ENCODE assay signal across 10 mouse cellular contexts in the genomic region with DNA sequence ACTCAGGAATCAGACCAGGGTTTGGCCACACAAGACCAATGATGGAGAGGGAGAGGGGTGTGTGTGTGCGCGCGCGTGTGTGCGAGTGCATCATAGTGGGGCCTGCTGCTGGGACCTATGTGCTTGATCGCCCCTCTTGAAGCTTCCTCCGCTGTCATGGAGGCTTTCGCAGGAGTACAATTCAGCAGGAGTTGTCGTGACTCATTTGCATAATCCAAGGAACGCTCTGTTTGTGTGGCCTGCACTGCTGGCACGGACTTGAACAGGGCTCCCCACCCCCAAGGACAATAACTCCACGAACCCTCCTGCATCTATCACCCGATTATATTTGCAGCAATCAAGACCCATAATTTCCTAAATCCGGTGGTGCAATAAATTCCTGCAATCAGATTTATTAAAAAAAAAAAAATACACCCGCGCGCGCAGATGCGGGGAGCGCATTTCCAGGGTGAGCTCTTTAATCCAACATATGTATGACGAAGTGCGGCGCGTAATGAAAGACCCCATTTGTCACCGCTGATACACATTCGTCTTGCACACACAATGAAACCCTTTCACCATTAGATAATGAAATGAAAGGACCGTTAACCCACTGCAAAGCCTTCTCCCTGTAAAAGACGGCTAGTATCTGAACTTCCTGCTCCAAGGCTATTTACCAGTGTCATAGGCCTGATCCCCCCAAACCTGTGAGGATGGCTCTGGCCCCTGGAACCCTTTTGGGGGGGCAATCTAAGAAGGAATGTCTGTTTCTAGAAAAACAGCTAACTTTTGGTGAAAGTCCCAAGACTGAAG.
DNase-seq lines count a peak whose midpoint lies in the region; ATAC-seq and TF ChIP-seq lines count a peak whose summit lies in the region.
"Had no signal": no experiment of that assay in that cellular context is flagged by ENCODE, and none has a peak within 500 bp of the region (broad histone marks: within the 10 kb centered on the region; RNA-seq: fewer than 3 reads in every experiment).

No protein-coding gene starts in this region.

- no peak overlapping the region for H3K27ac ChIP-seq in ES-E14 (ENCODE audit: insufficient read depth, low read depth, low read length, poor library complexity, severe bottlenecking)
- H3K27ac ChIP-seq in forebrain, postnatal 0 days (ENCODE audit: low read depth, low read length): peak overlapping the region; percentile 57
- no peak overlapping the region for H3K27ac ChIP-seq in midbrain, embryonic 12.5 days (replicated peaks)
- H3K27ac ChIP-seq: limb, embryonic 15.5 days had no signal

- peak; percentile 14; the same call in 1 of the 2 replicates for ATAC-seq in forebrain, postnatal 0 days
- peak; percentile 50; the same call in 1 of the 2 replicates for ATAC-seq in midbrain, embryonic 12.5 days (ENCODE audit: low FRiP score, low read depth)
- no peak for ATAC-seq in inflammation-experienced regulatory T-cells, adult 6 months

- H3K9me3 ChIP-seq in E14TG2a.4 (ENCODE audit: low read length): no peaks in the 10 kb centered on the region
- H3K9me3 ChIP-seq in ES-E14 (ENCODE audit: control insufficient read depth, insufficient read depth, low read depth, low read length): no peaks in the 10 kb centered on the region
- no peaks in the 10 kb centered on the region for H3K9me3 ChIP-seq in forebrain, postnatal 0 days (ENCODE audit: low read length)
- H3K9me3 ChIP-seq in midbrain, embryonic 12.5 days: no peaks in the 10 kb centered on the region
- H3K9me3 ChIP-seq: limb, embryonic 15.5 days had no signal

- H3K4me2 ChIP-seq in forebrain, postnatal 0 days (ENCODE audit: low read depth): peak overlapping the region; percentile 44
- H3K4me2 ChIP-seq in midbrain, embryonic 12.5 days (replicated peaks): peak overlapping the region; percentile 54
- H3K4me2 ChIP-seq: heart, embryonic 11.5 days; limb, embryonic 15.5 days had no signal

- TF ChIP-seq CTCF in E14TG2a.4 (conservative IDR thresholded peaks at IDR 0.05; ENCODE audit: low read length): no peak
- no peak for TF ChIP-seq CTCF in forebrain, postnatal 0 days (IDR thresholded peaks at IDR 0.05; ENCODE audit: low read depth)

- in situ Hi-C loops in ES-E14 (cut with MboI; ENCODE audit: low sequenced_read_pairs in 2 of 2, unreplicated experiment in 2 of 2): no loop called here

- no peak for DNase-seq in ES-E14 (ENCODE audit: low read depth, low spot score)
- peak; percentile 38 for DNase-seq in forebrain, postnatal 0 days
- no peak for DNase-seq in adrenal gland, adult 2 months
- no peak for DNase-seq in heart, adult 11 months
- DNase-seq: cerebellum, adult 8-10 months had no signal

- H3K36me3 ChIP-seq in E14TG2a.4 (ENCODE audit: insufficient read depth, low read length): no peaks in the 10 kb centered on the region
- H3K36me3 ChIP-seq in ES-E14 (ENCODE audit: control insufficient read depth, insufficient read depth, low read length, poor library complexity, severe bottlenecking): no peaks in the 10 kb centered on the region
- no peaks in the 10 kb centered on the region for H3K36me3 ChIP-seq in forebrain, postnatal 0 days (ENCODE audit: insufficient read depth)
- no peaks in the 10 kb centered on the region for H3K36me3 ChIP-seq in midbrain, embryonic 12.5 days
- H3K36me3 ChIP-seq: limb, embryonic 15.5 days had no signal

- H3K4me1 ChIP-seq in E14TG2a.4 (replicated peaks; ENCODE audit: low read depth, low read length): peaks cover 28% of the 10 kb centered on the region
- peaks cover 0 to 8% of the 10 kb centered on the region in 2 experiments; a peak in 2 of 4 replicates for H3K4me1 ChIP-seq in ES-E14 (ENCODE audit: control insufficient read depth in 2 of 2, insufficient read depth in 2 of 2, low read length in 2 of 2, poor library complexity in 1 of 2)
- H3K4me1 ChIP-seq in forebrain, postnatal 0 days (ENCODE audit: insufficient read depth): peaks cover 23% of the 10 kb centered on the region
- peaks cover 55% of the 10 kb centered on the region for H3K4me1 ChIP-seq in midbrain, embryonic 12.5 days

- WGBS in forebrain, postnatal 0 days: 9% methylated on average over 28 of the region's 28 CpGs
- WGBS in midbrain, embryonic 12.5 days: 12% methylated on average over 28 of the region's 28 CpGs

- peaks cover 38% of the 10 kb centered on the region for H3K27me3 ChIP-seq in E14TG2a.4 (ENCODE audit: insufficient read depth, low read length)
- peaks cover 4% of the 10 kb centered on the region; the same call in 1 of the 2 replicates for H3K27me3 ChIP-seq in forebrain, postnatal 0 days (ENCODE audit: insufficient read depth, low read length)
- H3K27me3 ChIP-seq in midbrain, embryonic 12.5 days: peaks cover 35% of the 10 kb centered on the region

- H3K9ac ChIP-seq in ES-E14 (ENCODE audit: insufficient read depth, low read depth, low read length, poor library complexity, severe bottlenecking): no peak overlapping the region
- 0 out of 2 replicates have a peak overlapping the region, but pooled peaks have one; percentile 22 for H3K9ac ChIP-seq in forebrain, postnatal 0 days
- peak overlapping the region; percentile 41 for H3K9ac ChIP-seq in midbrain, embryonic 12.5 days (replicated peaks)
- H3K9ac ChIP-seq: limb, embryonic 15.5 days had no signal

- H3K4me3 ChIP-seq in E14TG2a.4 (replicated peaks; ENCODE audit: low read length) (peak overlapping the region; percentile 27), ES-E14 (ENCODE audit: insufficient read depth in 1 of 2, low read depth in 1 of 2, low read length in 2 of 2, poor library complexity in 1 of 2, severe bottlenecking in 1 of 2) (no peak overlapping the region; a peak in 1 of 4 replicates)
- H3K4me3 ChIP-seq in forebrain, postnatal 0 days (ENCODE audit: low read depth, low read length): peak overlapping the region; percentile 16
- peak overlapping the region; percentile 26 for H3K4me3 ChIP-seq in midbrain, embryonic 12.5 days
- H3K4me3 ChIP-seq: limb, embryonic 15.5 days had no signal

TF ChIP-seq in ES-E14, 5 proteins besides CTCF, POLR2A, EP300 and RAD21:
- TF ChIP-seq ZNF384 (IDR thresholded peaks at IDR 0.05; ENCODE audit: low read depth, low read length) (0 out of 2 replicates have a peak, but pooled peaks have one; percentile 24), MAFK (IDR thresholded peaks at IDR 0.05; ENCODE audit: insufficient read depth, low read depth, low read length) (no peak)
TF ChIP-seq in ES-E14: peak in this region for 1.

Comparison
In these comparisons a context has a peak if more than half of its experiments do, and no peak if none do; other contexts are left out.
1. H3K4me3 ChIP-seq: peak in E14TG2a.4 (single experiment), forebrain, postnatal 0 days (single experiment) and midbrain, embryonic 12.5 days (single experiment); none in ES-E14 (0 of 2).